Mouse (Mus musculus): ENCODE data around the gene Gm43064.
"Not testable (repeated sequence)": the region's sequence is repeated elsewhere in the genome, so short reads cannot be mapped to it uniquely, and the experiment has no call there.

Gm43064 gene

DNA sequence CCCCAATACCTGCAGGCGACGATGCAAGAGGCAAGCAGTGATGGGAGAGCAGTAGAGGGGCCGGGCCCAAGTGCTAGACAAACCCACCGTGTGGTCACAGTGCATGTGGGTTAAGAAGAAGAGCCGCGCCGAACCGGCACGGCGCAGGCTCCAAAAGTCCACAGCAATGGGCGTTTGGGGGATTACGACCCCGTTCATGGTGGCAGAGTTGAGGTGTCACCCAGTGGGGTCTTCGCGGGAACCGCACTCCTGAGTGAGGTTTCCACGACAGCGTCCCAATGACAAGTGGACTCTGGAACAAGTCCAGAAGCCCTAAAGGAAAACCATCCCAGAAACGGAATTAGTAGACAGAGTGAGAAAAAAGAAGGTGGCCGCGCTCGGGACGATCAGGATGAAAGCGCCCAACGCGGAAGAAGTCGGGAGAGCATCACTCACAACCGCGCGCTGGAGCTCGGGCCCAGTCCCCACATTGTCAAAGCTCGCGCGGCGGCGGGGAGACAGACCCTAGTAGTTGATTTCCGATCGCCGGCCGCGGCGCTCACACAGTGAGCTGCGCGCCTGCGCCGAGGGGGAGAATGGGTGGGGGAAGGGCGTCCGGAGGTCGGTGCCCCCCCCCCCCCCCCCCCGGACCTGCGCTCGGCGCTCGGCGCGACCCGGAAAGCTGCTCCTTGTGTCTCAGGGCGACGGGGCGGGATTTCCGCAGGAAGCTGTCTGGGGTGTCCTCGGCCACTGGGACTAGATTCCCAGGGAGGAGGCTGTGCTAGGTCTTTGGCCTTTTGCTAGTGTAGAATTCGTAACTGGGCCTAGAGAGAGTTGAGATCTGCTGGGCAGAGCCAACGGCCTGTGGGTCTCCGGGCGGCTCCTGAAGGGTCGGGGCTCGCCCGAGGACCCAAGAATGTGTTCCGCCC is at the start of gene Gm43064, which contains the start of the genes Dclre1b and Ap4b1:
Gm43064 (plus strand) TSS at position 683 of the 908 bp plus-strand sequence.
Dclre1b (minus strand) TSS at position 554 of the 908 bp plus-strand sequence.
Ap4b1 (plus strand) TSS at position 630 of the 908 bp plus-strand sequence.
- peak; percentile 71 to 87 for DNase-seq (ENCODE audit: low spot score in 2 of 2)

DNA sequence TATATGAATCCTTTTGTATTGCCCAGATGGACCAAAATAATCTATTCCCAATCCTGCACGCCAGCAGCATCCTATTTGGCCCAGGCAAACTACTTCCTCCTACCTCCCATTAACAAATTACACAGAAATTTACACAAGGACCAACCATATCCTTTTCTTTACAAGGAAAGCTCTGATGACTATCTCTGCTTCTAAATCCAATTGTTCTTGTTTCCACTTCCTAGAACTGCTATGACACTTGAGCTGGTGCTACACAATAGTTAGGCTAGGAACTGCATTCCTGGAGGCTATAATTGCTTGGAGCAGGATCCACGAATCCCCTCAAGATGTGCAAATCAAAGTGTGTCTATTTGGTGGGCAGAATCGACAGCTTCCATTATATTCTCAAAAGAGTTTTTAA is 42.6 kb upstream of the Gm43064 start:
- no peak for DNase-seq (ENCODE audit: low spot score in 2 of 2)

DNA sequence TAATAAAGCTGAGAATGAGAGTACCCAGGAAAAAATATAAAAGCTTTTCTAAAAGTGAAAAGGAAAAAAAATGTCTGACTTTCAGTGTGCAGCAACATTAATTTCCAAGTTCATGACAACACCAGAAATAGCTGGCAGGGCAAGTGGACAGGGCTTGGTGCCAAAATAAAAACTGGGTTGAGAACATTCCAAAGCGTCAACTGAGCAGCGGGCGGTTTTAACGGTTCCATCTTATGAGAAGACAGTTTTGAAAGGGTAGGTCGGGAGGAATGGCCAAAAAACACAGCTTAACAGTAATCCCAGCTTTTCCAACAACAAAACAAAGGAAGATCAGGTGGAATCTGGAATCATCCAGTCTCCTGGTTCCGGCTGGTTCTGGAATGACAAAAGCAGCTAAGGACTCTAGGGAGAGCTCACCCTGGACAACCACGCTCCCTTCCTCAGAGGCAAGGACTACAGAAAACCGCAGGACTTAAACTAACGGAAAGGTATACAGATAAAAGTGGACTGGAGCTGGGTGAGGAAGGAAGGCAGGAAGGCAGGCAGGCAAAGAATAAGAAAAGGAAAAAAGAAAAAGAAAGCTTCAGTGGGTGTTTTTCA is 37.7 kb upstream of the Gm43064 start:
- peak in 1 of 2 experiments; percentile 23 for DNase-seq (ENCODE audit: low spot score in 2 of 2)

DNA sequence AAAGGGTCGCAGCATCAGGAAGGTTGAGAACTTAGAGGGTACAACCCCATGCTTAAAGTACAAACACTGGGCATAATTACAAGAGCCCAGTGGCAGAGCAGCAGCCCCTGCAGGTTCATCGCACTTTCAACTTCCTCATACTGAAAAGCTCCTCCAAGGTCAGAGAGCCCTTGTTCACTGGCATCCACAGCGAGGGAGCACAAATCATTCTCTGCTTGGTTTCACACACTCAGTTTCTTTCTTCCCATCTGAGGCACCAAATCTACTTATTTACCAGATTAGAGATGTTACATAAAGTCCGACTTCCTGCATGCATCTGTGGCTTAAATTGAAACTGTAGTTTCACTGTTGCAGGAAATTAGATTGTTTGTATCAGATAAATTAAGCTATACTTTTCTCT is 36.5 kb upstream of the Gm43064 start:
- DNase-seq (ENCODE audit: low spot score in 2 of 2), result no peak

DNA sequence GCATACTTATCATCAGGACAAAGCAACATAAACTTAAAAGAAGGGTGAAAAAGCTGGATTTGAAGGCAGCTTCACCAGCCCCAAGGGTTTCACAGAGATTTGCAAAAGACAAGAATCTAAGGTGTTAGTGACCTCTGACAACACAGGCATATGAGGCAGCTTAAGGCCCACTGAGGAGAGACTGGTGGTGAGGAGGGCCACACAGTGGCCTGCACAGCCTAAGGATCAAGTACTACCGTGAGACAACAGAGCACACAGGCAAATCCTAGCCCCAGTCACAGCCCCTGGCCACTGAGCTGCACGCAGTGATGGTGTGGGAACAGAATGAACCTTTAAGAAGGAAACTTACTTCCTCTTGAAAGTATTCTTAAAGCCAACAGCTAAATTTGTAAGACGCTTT is 35.9 kb upstream of the Gm43064 start:
- DNase-seq (ENCODE audit: low spot score in 2 of 2), result no peak

DNA sequence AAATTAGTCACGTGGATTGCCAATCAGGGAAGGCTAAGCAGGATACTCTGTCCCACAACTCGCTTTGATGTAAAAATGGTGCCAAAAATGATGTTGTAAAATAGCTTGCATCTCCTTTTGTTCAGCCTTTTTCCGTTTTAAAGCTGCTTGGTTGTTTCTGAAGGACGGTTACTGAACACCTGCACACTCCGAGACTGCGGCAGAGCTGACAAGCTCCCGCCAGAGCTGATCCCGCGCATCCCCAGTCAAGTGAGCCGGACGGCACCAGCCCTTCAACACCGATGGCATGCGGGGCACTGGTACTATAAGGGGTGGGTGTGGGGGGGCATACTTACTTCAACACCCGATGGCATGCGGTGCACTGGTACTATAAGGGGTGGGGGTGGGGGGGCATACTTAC is 35.4 kb upstream of the Gm43064 start:
- DNase-seq (ENCODE audit: low spot score in 2 of 2), result no peak

DNA sequence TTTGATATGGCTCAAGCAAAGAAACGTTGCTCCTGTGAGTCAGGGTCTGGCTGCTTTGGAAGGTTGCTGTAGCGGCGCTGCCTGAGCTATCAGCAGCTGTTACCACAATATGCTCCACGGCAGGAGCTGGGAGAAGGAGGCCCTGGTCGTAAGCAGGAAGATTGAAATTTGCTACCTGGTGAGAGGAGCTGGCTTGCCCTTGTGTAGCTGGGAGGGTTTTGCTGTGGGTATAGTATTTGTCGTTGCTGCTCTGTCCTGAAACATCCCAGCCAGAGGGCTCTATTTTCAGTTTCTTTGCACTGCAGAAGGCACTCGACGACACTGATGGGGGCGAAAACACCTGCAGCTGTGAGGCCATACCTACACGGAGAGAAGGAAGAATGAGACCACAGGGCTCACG is 31.4 kb upstream of the Gm43064 start:
- DNase-seq (ENCODE audit: low spot score in 2 of 2), result no peak

DNA sequence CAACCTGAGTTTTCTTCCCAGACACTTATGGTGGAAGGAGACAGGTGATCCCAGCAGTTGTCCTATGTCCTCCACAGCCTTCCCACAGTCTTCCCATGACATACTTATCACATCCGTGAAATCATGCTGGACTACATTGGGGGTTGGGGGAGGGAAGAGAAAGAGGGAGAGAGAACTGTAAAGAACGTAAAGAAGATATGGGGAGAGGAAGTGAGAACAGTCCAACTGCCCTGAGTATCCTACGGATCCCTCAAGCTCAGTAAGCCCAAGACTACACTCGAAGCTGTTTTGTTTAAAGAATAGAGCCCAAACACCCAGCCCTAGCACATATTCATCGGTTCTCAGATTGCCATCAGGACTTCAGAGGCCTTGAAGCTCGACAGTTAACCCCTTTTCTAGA is 30.7 kb upstream of the Gm43064 start:
- no peak for DNase-seq (ENCODE audit: low spot score in 2 of 2)

DNA sequence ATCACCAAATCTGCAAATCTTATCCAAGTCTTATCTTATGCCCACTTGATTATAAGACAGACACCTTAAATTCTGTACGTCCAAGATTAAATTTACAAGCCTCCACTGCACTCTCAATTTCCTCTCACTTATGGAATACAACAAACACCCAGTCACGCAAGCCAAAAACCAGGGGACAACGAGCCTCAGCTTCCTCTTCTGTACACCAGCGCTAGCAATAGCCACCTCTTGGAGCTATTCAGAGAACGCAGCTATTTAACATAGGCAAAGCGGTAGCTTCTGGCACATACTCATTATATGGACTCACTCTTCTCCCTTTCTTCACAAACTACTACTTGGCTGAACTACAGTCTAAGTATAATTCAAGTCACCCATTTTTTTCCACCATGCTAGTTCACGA is 30.2 kb upstream of the Gm43064 start:
- DNase-seq (ENCODE audit: low spot score in 2 of 2), result no peak

DNA sequence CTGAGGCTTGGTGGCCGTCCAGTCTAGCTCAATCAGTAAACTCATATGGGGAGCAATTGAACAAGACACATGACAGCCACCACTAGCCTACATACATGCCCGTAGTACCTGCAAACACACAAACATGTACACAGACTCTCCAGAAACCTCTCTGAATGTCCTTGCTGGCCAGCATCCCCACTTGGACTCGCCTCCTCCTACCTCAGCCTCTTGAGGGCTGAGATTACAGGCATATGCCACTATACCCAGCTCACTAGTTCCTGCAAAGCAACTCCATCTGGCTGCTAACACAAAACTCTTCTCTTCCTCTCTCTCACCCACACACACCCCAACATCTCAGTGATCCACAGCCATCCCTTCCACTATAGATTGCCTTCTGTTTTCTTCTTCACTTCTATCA is 29.1 kb upstream of the Gm43064 start:
- DNase-seq (ENCODE audit: low spot score in 2 of 2), result no peak

DNA sequence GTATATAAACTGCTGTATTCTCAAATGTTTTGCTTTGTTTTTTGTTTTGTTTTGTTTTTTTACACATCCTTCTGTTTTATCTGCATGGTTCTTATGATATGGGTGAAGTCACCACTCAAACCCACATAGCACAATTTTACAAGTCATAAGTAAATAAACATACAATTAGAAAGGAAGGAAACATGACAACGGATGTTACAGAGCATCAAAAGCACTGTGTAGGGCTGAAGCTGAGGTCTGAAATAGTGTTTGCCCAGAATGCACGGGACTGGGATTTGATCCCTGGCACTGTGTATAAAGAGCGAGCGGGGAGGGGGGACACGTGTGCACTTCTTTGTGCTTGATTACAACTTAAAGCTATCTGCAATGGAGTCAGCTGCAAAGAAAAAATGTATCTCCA is 28.6 kb upstream of the Gm43064 start:
- DNase-seq (ENCODE audit: low spot score in 2 of 2), result no peak

DNA sequence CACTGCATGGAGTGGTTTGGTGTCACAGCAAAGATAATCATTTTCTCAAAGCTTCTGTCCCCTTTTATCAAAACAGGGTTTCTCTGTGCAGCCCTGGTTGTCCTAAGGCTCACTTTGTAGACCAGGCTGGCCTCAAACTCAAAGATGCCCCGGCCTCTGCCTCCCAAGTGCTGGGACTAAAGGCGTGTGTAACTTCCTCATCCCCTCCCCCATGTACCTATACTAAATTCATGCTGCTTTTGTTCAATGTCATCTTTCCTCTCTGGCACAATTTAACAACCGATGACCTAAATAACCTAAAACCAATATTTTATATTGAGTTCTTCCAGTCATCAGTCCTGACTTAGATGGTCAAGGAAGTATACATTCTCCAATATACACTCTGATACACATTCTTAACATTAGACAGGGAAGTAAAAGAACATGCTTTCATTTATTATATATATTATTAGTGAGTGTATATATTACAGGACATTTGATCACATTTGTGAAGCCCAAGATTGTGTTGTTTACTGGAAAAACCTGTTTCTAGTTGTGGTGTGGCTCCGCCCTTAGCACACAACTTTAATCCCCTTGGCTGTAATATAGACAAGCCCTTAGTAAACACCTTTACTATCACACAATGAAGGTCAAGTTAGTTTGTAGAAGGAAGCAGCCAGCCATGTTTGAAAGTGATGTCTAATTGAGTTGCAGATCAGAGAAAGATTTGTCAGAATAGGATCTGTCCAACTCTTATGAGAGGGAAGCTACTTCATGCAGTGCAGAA is 26.3 kb upstream of the Gm43064 start:
- DNase-seq (ENCODE audit: low spot score in 2 of 2), result no peak

DNA sequence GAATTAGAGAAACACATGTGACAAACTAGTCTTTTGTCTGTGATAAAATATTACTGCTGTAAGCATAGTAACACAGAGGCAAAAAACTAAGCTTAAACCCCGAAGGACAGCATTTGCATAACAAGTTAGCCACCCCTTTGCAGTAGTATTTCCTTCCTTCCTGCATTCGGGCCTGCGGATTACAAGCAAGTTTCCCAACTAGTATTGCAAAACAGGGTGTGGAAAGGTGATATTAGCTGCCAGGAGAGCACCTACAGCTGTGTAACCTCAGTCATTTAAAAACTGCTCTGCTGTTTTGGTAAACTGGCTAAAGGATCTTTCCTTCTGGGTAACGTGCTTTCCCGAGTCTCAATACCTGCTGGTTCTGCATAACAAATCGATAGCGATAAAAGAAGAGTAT is 22.1 kb upstream of the Gm43064 start:
- no peak for DNase-seq (ENCODE audit: low spot score in 2 of 2)

DNA sequence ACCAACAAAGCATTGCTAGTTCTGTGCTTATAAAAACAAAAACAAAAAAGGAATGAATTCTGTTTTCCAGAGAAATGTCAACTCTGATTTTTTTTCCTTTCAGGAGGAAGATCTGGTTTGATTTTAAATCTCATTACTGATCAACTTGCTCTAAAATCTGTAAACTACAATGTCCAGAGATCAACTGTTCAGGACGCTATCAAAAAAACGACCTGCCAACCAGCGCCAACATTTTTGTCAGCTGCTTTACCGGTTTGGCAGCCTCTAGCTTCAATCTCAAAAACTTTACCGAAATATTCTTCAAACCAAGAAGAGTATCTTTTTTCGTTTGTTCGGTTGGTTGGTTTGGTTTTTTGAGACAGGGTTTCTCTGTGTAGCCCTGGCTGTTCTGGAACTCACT is 20.3 kb upstream of the Gm43064 start:
- no peak for DNase-seq (ENCODE audit: low spot score in 2 of 2)

DNA sequence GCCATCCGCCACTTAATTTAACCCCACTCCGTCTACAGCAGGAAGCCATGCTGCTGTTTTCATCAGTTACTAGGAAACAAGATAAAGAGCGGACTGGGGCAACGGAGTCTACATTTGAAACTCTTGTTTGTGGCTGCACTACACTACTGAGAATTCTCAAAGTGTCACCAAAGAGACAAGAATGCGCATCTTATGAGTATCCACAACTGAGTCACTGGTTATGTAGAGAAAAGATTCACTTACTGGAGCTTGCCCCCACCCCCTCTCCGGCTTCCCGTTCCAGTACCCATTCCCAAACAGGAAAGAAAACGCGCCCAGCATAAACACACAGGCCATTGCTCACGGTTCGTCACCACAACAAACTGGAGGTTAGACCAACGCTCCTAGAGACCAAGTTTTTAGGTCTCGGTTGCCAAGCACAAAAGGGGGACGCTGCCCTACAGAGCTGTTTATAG is 19.5 kb upstream of the Gm43064 start:
- peak in 1 of 2 experiments; percentile 20 for DNase-seq (ENCODE audit: low spot score in 2 of 2)

DNA sequence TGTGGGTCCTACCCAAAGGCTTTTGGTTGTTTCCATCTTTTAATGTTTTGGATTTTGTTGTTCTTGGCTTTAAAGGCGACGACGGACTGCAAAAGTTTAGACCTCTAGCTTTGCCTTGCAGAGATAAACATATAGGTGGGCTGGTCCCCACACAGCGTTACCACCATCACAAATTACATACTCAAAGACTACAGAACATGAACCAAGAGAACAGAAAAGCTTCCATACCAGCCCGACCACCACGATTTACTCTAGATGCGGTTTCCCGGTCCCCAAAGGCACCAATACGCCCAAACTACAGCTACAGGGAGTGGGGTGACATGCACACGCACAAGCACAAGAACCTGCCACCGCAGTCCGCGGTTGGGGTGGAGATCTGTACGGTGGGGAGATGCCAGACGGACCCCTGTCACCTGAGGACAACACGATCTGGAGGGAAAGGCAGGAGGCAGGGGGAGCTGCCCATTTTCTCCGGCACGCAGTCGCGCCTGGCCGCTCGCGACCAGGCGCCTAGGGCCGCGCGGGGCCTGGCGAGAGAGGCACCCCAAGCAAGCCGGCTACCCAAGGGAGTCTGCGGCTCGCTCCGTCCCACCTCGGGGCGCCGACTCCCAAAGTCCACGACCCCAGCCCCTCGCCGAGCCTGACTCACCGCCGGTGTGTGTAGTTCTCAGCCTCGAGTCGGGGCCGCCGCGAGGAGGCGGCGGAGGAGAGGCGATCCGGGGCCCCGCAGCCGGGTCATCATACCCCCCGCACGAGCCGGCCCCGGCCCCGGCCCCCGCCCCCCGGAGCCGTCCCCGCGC is 18.8 kb upstream of the Gm43064 start:
- no peak for DNase-seq (ENCODE audit: low spot score in 2 of 2)

DNA sequence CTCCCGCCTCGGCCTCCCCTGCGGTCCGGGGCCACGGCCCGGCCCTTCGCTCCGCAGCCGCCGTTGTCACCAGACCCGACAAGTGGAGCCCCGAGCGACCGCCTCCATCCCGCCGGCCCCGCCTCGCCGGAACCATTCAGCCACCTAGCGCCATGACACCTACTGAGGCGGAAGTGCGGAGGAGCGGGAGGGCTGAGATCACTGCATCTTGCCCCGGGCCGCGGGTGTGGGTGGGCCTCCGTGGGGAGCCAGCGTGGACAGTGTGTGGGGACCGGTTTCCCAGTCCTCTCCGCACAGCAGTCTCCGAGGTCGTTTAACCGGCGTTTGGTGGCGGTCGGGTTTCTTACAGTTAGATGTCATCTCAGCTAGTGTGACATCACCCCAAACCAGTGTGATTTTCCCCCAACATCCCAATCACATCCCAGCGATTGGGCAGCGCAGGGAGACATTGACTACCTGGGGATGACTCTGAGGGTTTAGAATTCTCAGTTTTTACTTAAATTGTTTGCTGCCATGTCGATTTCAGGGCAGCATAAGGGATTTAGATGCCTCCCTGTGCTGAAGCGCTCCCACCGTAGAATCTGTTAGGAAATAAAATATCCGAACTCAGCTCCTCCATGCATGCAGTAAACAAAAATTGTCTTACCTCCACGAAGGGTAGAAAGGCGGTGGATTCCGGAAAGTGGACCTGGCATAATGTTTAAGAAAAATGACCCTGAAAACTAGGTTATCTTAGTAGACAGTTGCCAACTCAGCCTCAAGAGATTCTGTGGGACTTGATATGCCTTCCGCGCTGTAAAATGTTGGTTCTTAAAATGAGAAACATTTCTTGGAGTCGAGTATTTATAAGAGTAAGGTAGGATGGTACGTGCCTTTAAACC is 17.9 kb upstream of the Gm43064 start, which contains the start of gene Hipk1:
Hipk1 (minus strand) TSS at position 334 of the 881 bp plus-strand sequence.
- DNase-seq (ENCODE audit: low spot score in 2 of 2), result peak; percentile 86 to 91

DNA sequence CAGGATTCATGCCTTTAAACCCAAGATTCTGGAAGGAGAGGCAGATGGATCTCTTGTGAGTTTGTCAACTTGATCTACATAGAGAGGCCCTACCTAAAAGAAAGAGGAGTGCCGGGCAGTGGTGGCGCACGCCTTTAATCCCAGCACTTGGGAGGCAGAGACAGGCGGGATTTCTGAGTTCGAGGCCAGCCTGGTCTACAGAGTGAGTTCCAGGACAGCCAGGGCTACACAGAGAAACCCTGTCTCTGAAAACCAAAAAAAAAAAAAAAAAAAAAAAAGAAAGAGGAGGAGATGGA is 17.3 kb upstream of the Gm43064 start:
- not testable (repeated sequence) for DNase-seq (ENCODE audit: low spot score in 2 of 2)

DNA sequence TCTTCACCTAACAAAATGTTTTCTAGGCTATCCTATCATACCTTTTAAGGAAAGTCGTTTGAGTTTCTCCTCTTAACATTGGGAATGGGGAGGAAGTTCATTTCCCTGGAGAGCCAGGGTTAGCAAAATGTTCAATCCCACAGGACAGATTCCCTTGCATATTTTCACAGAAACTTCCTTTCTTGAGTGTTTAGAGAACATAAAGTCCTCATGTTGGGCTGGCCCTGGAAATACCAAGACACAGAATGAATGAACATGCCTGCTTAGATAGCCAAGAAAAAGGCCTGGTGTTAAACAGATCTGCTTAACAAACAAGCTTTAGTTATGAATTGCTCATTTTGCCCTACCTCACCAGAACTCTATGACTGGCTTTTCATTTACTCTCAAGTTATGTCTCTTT is 16.8 kb upstream of the Gm43064 start:
- no peak for DNase-seq (ENCODE audit: low spot score in 2 of 2)

DNA sequence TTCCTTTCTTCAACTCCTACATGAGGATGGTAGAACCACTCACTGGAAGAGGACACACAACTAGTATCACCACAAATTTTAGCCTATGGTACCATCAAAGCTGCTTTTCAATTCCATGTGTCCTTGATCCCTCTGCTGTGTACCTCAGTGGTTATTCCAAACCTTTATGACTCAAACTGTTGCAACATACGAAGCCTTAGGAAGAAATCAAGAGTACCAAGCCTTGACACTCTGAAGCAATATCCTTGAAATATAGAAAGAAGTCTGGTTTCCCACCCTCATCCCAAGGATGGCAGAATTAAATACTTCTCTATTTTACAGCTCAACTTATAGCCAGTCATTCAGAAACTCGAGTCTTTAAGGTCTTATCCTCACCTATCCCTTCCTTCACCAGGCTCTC is 13.0 kb upstream of the Gm43064 start:
- DNase-seq (ENCODE audit: low spot score in 2 of 2), result no peak

DNA sequence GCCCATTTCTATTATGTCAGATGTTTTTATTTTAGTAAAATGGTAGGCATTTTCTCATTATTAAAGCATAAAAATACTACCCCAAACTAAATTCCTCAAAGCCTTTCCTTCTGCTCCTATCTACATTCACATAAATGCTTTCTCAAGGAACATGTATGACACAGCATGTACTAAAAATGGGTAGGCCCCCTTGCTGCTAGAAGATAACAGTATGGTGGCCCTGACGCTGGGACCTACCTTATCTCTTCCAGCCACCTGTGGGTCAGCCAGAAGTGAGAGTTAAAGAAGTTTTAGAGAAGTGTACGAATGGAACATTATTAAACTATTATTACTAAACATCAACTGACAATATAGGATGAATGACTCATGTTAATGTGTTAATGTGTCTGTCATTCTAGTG is 9.9 kb upstream of the Gm43064 start:
- DNase-seq (ENCODE audit: low spot score in 2 of 2), result no peak
